Mouse (Mus musculus): ENCODE results near the gene Suds3. TPM values are rescaled to one million over a fixed set of nuclear protein-coding genes. Genes with fewer than 3 reads are reported as not detected.

Gene Suds3
- polyA plus RNA-seq, 1 experiment from 2014 or later, result 113 TPM

- no peak overlapping the region for H3K4me2 ChIP-seq (replicated peaks)
- no peaks in the 10 kb centered on the region for H3K9me3 ChIP-seq
- H3K27ac ChIP-seq, result no peak overlapping the region
- no peak for ATAC-seq (ENCODE audit: insufficient number of reproducible peaks, insufficient read depth, low FRiP score, low TSS enrichment)
- WGBS, result 70% methylated on average over 3 of the region's 3 CpGs
- H3K4me3 ChIP-seq, result no peak overlapping the region
- H3K27me3 ChIP-seq, result no peaks in the 10 kb centered on the region
- no peaks in the 10 kb centered on the region for H3K36me3 ChIP-seq
- H3K4me1 ChIP-seq, result peaks cover 17% of the 10 kb centered on the region
- no peak overlapping the region for H3K9ac ChIP-seq
Observed at GRCm38 (mm10) chr5:117134889-117135456, 19.1 kb upstream of the Suds3 start.

GRCm38 (mm10) chr5:117134066-117134888, 18.4 kb upstream of the Suds3 start:
- ATAC-seq (ENCODE audit: insufficient number of reproducible peaks, insufficient read depth, low FRiP score, low TSS enrichment), result no peak
- H3K4me2 ChIP-seq (replicated peaks), result no peak overlapping the region
- H3K27ac ChIP-seq, result no peak overlapping the region
- 79% methylated on average over 19 of the region's 19 CpGs for WGBS
- H3K4me3 ChIP-seq, result no peak overlapping the region
- H3K9me3 ChIP-seq, result no peaks in the 10 kb centered on the region
- peaks cover 17% of the 10 kb centered on the region for H3K4me1 ChIP-seq
- H3K36me3 ChIP-seq, result no peaks in the 10 kb centered on the region
- no peaks in the 10 kb centered on the region for H3K27me3 ChIP-seq
- no peak overlapping the region for H3K9ac ChIP-seq

GRCm38 (mm10) chr5:117133446-117134065, 17.6 kb upstream of the Suds3 start:
- WGBS, result 83% methylated on average over 17 of the region's 17 CpGs
- Histone ChIP-seq H3K4me3 (no peak overlapping the region), H3K36me3 (no peaks in the 10 kb centered on the region), H3K9me3 (no peaks in the 10 kb centered on the region), H3K27ac (no peak overlapping the region), H3K9ac (no peak overlapping the region), H3K4me2 (replicated peaks) (no peak overlapping the region), H3K4me1 (peaks cover 17% of the 10 kb centered on the region), H3K27me3 (no peaks in the 10 kb centered on the region)
- ATAC-seq (ENCODE audit: insufficient number of reproducible peaks, insufficient read depth, low FRiP score, low TSS enrichment), result no peak

GRCm38 (mm10) chr5:117130726-117131125, 14.8 kb upstream of the Suds3 start:
- 94% methylated on average over 15 of the region's 15 CpGs for WGBS
- H3K4me2 ChIP-seq (replicated peaks), result no peak overlapping the region
- H3K27me3 ChIP-seq, result no peaks in the 10 kb centered on the region
- H3K4me1 ChIP-seq, result peaks cover 9% of the 10 kb centered on the region
- H3K9ac ChIP-seq, result no peak overlapping the region
- H3K27ac ChIP-seq, result no peak overlapping the region
- no peaks in the 10 kb centered on the region for H3K36me3 ChIP-seq
- no peaks in the 10 kb centered on the region for H3K9me3 ChIP-seq
- no peak for ATAC-seq (ENCODE audit: insufficient number of reproducible peaks, insufficient read depth, low FRiP score, low TSS enrichment)
- H3K4me3 ChIP-seq, result no peak overlapping the region

GRCm38 (mm10) chr5:117127051-117127450, 11.1 kb upstream of the Suds3 start:
- H3K4me1 ChIP-seq, result no peaks in the 10 kb centered on the region
- no peak overlapping the region for H3K4me3 ChIP-seq
- peaks cover 3% of the 10 kb centered on the region for H3K27me3 ChIP-seq
- no peak overlapping the region for H3K4me2 ChIP-seq (replicated peaks)
- no peak for ATAC-seq (ENCODE audit: insufficient number of reproducible peaks, insufficient read depth, low FRiP score, low TSS enrichment)
- 81% methylated on average over 4 of the region's 4 CpGs for WGBS
- no peaks in the 10 kb centered on the region for H3K9me3 ChIP-seq
- H3K36me3 ChIP-seq, result no peaks in the 10 kb centered on the region
- no peak overlapping the region for H3K9ac ChIP-seq
- no peak overlapping the region for H3K27ac ChIP-seq

GRCm38 (mm10) chr5:117125482-117126346, 9.8 kb upstream of the Suds3 start:
- ATAC-seq (ENCODE audit: insufficient number of reproducible peaks, insufficient read depth, low FRiP score, low TSS enrichment), result 0 out of 2 replicates have a peak, but pooled peaks have one; percentile 69

GRCm38 (mm10) chr5:117123840-117124239, 7.9 kb upstream of the Suds3 start:
- Histone ChIP-seq H3K36me3 (no peaks in the 10 kb centered on the region), H3K4me2 (replicated peaks) (no peak overlapping the region), H3K4me3 (no peak overlapping the region), H3K9me3 (no peaks in the 10 kb centered on the region), H3K4me1 (peaks cover 10% of the 10 kb centered on the region), H3K27me3 (peaks cover 14% of the 10 kb centered on the region), H3K27ac (no peak overlapping the region), H3K9ac (no peak overlapping the region)
- 92% methylated on average over 4 of the region's 4 CpGs for WGBS
- no peak for ATAC-seq (ENCODE audit: insufficient number of reproducible peaks, insufficient read depth, low FRiP score, low TSS enrichment)

More at GRCm38 (mm10) chr5:117125482-117126346, 9.8 kb upstream of the Suds3 start:
- no peak overlapping the region for H3K4me2 ChIP-seq (replicated peaks)
- no peak overlapping the region for H3K27ac ChIP-seq
- peaks cover 4% of the 10 kb centered on the region for H3K4me1 ChIP-seq
- no peaks in the 10 kb centered on the region for H3K9me3 ChIP-seq
- no peak overlapping the region for H3K9ac ChIP-seq
- WGBS, result 76% methylated on average over 15 of the region's 16 CpGs
- peaks cover 14% of the 10 kb centered on the region for H3K27me3 ChIP-seq
- no peak overlapping the region for H3K4me3 ChIP-seq
- H3K36me3 ChIP-seq, result no peaks in the 10 kb centered on the region

- Histone ChIP-seq H3K9me3 (no peaks in the 10 kb centered on the region), H3K27me3 (peaks cover 14% of the 10 kb centered on the region), H3K36me3 (no peaks in the 10 kb centered on the region), H3K4me3 (no peak overlapping the region), H3K4me2 (replicated peaks) (no peak overlapping the region), H3K27ac (no peak overlapping the region), H3K4me1 (peaks cover 10% of the 10 kb centered on the region), H3K9ac (no peak overlapping the region)
- ATAC-seq (ENCODE audit: insufficient number of reproducible peaks, insufficient read depth, low FRiP score, low TSS enrichment), result no peak
- WGBS, result 88% methylated on average over 6 of the region's 6 CpGs
Observed at GRCm38 (mm10) chr5:117123102-117123501, 7.2 kb upstream of the Suds3 start.

GRCm38 (mm10) chr5:117121657-117122056, 5.7 kb upstream of the Suds3 start:
- 3% methylated on average over 2 of the region's 2 CpGs for WGBS
- Histone ChIP-seq H3K9me3 (no peaks in the 10 kb centered on the region), H3K27ac (no peak overlapping the region), H3K4me2 (replicated peaks) (peak overlapping the region; percentile 92), H3K36me3 (no peaks in the 10 kb centered on the region), H3K4me1 (peaks cover 10% of the 10 kb centered on the region), H3K4me3 (no peak overlapping the region), H3K27me3 (peaks cover 14% of the 10 kb centered on the region), H3K9ac (no peak overlapping the region)
- no peak for ATAC-seq (ENCODE audit: insufficient number of reproducible peaks, insufficient read depth, low FRiP score, low TSS enrichment)

GRCm38 (mm10) chr5:117120489-117121466, 4.9 kb upstream of the Suds3 start:
- Histone ChIP-seq H3K4me1 (peaks cover 10% of the 10 kb centered on the region), H3K9me3 (no peaks in the 10 kb centered on the region), H3K27ac (no peak overlapping the region), H3K9ac (peak overlapping the region; percentile 65), H3K36me3 (no peaks in the 10 kb centered on the region), H3K27me3 (peaks cover 14% of the 10 kb centered on the region), H3K4me3 (peak overlapping the region; percentile 79), H3K4me2 (replicated peaks) (peak overlapping the region; percentile 92)
- ATAC-seq (ENCODE audit: insufficient number of reproducible peaks, insufficient read depth, low FRiP score, low TSS enrichment), result peak; percentile 18; the same call in 1 of the 2 replicates
- WGBS, result 2% methylated on average over 40 of the region's 40 CpGs

Measured in embryonic facial prominence, embryonic 12.5 days (tissue).